10 mouse cellular contexts compared by ENCODE assay signal in the genomic region with DNA sequence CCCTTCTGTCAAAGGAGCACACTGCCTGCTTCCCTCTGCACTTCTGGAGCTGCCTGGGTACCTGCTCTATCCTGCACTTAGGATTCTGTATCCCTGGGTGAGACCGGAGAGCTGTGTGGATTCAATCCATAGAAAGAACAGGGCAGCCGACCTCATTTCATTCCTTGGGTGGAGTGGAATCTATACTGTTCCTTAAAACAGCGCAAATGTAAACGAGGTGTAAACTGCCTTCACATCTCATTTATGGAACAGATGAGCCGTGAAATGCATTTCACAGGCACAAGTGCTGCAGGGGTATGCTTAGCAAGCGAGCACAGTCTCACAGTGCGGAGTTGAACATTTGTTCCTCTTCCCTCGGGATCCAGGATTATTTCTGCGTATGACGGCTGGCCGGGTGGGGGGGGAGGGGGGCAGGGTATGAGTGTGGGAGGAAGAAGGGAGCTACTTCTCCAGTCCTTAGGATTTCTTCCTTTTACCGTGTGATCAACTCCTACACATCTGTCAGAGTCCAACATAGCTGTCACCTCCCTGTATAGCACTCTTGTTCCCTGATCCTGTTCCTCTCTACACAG.
DNase-seq lines count a peak whose midpoint lies in the region; ATAC-seq and TF ChIP-seq lines count a peak whose summit lies in the region.
"Had no signal": no experiment of that assay in that cellular context is flagged by ENCODE, and none has a peak within 500 bp of the region (broad histone marks: within the 10 kb centered on the region; RNA-seq: fewer than 3 reads in every experiment).

No protein-coding gene starts in this region.

- no peak overlapping the region for H3K9ac ChIP-seq in forebrain, embryonic 12.5 days
- H3K9ac ChIP-seq in forebrain, postnatal 0 days: no peak overlapping the region

- H3K27ac ChIP-seq in forebrain, embryonic 12.5 days: peak overlapping the region; percentile 68
- H3K27ac ChIP-seq in forebrain, embryonic 10.5 days: no peak overlapping the region
- H3K27ac ChIP-seq in forebrain, postnatal 0 days (ENCODE audit: low read depth, low read length): peak overlapping the region; percentile 79

- no peaks in the 10 kb centered on the region for H3K9me3 ChIP-seq in forebrain, embryonic 12.5 days
- no peaks in the 10 kb centered on the region for H3K9me3 ChIP-seq in forebrain, embryonic 10.5 days
- H3K9me3 ChIP-seq in forebrain, postnatal 0 days (ENCODE audit: low read length): no peaks in the 10 kb centered on the region

- H3K4me3 ChIP-seq in forebrain, embryonic 12.5 days (replicated peaks): no peak overlapping the region
- H3K4me3 ChIP-seq in forebrain, embryonic 10.5 days: no peak overlapping the region
- no peak overlapping the region for H3K4me3 ChIP-seq in forebrain, postnatal 0 days (ENCODE audit: low read depth, low read length)
- H3K4me3 ChIP-seq: myocyte had no signal

- no peaks in the 10 kb centered on the region for H3K36me3 ChIP-seq in forebrain, embryonic 12.5 days (replicated peaks)
- no peaks in the 10 kb centered on the region for H3K36me3 ChIP-seq in forebrain, embryonic 10.5 days (replicated peaks)
- no peaks in the 10 kb centered on the region for H3K36me3 ChIP-seq in forebrain, postnatal 0 days (ENCODE audit: insufficient read depth)

- WGBS in forebrain, embryonic 12.5 days: 58% methylated on average over 12 of the region's 12 CpGs
- 79% methylated on average over 12 of the region's 12 CpGs for WGBS in forebrain, embryonic 10.5 days
- whole genome bisulfite sequencing in forebrain, postnatal 0 days: 35% methylated on average over 12 of the region's 12 CpGs

- H3K4me1 ChIP-seq in forebrain, embryonic 12.5 days: no peaks in the 10 kb centered on the region
- H3K4me1 ChIP-seq in forebrain, embryonic 10.5 days: peaks cover 4% of the 10 kb centered on the region; the same call in 1 of the 2 replicates
- peaks cover 9% of the 10 kb centered on the region; the same call in 1 of the 2 replicates for H3K4me1 ChIP-seq in forebrain, postnatal 0 days (ENCODE audit: insufficient read depth)

- no peaks in the 10 kb centered on the region for H3K27me3 ChIP-seq in forebrain, embryonic 12.5 days
- H3K27me3 ChIP-seq in forebrain, embryonic 10.5 days (ENCODE audit: poor library complexity, severe bottlenecking): no peaks in the 10 kb centered on the region
- no peaks in the 10 kb centered on the region for H3K27me3 ChIP-seq in forebrain, postnatal 0 days (ENCODE audit: insufficient read depth, low read length)
- H3K27me3 ChIP-seq: Patski had no signal

- DNase-seq in forebrain, embryonic 10.5 days (ENCODE audit: extremely low spot score, low spot score): no peak
- DNase-seq in forebrain, postnatal 0 days: peak; percentile 74
- peak; percentile 65 to 66 for DNase-seq in left cerebral cortex, postnatal 36 days (ENCODE audit: low spot score in 2 of 2)
- peak; percentile 42 for DNase-seq in retina, embryonic 14.5 days (ENCODE audit: low spot score)
- no peak for DNase-seq in adrenal gland, postnatal 4 days (ENCODE audit: low spot score in 2 of 2)
- no peak for DNase-seq in gastrocnemius, postnatal 25 days

- TF ChIP-seq CTCF in forebrain, postnatal 0 days (IDR thresholded peaks at IDR 0.05; ENCODE audit: low read depth): no peak

- no peak overlapping the region for H3K4me2 ChIP-seq in forebrain, embryonic 12.5 days
- no peak overlapping the region for H3K4me2 ChIP-seq in forebrain, postnatal 0 days (ENCODE audit: low read depth)

- intact Hi-C loops in left cerebral cortex, postnatal 36 days (cut with DNase I): loop anchor here (2.0 to 5.0 kb wide), 2 partner anchors 72 to 94 kb away; no protein-coding TSS in a partner anchor

- ATAC-seq in forebrain, embryonic 12.5 days (ENCODE audit: low FRiP score): peak; percentile 17; the same call in 1 of the 2 replicates
- ATAC-seq in forebrain, postnatal 0 days: peak; percentile 88
- ATAC-seq in megakaryocyte progenitor cell, adult 5-6 weeks (replicated peaks; ENCODE audit: poor library complexity): no peak
- ATAC-seq: Patski had no signal

Comparison
In these comparisons a context has a peak if more than half of its experiments do, and no peak if none do; other contexts are left out.
1. DNase-seq: peak in forebrain, postnatal 0 days (single experiment), left cerebral cortex, postnatal 36 days (2 of 2) and retina, embryonic 14.5 days (single experiment); none in forebrain, embryonic 10.5 days (single experiment), adrenal gland, postnatal 4 days (0 of 2) and gastrocnemius, postnatal 25 days (single experiment).